Mouse (Mus musculus): ENCODE data around the gene Ppia.
"Not testable (repeated sequence)": the region's sequence is repeated elsewhere in the genome, so short reads cannot be mapped to it uniquely, and the experiment has no call there.

Ppia gene

DNA sequence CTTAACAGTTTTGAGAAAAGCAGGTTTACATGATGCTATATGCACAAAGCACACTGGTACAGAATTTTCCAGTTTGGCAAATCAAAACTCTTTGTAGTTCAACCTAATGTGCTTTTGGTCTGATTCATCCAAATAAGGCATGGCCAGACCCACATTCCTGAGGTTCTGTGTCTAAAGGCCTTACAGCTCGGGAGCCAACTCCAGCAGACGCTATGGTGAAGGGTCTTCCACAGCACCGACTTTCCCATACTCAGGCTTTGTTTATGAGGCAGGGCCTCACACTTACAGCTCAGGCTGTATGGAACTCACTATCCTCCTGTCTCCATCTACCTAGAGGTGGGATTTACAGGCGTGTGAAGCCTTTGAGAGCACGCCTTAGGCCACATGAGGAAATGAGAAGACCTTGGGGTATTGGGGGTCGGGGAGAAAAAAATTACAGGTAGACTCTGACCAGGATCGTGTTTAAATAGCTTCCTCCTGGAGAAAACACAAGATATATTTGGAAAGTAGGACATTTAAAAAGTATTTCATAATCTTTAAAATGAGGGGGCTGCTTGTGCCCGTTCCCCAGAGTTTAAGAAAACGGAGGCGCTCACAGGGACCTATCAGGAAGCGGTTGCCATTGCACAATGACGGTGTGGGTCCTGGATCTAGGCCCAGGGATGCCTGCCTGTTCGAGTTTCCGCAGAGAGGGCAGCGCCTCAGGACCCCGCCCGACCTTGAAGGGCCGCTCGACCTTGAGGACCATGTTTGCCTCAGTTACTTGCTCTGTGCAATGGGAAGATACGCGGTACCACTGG is at the start of gene Ppia:
Gene Ppia, plus strand, starts transcription at position 693 of the 800 bp plus-strand sequence.
- DNase-seq (ENCODE audit: low spot score): peak; percentile 64

DNA sequence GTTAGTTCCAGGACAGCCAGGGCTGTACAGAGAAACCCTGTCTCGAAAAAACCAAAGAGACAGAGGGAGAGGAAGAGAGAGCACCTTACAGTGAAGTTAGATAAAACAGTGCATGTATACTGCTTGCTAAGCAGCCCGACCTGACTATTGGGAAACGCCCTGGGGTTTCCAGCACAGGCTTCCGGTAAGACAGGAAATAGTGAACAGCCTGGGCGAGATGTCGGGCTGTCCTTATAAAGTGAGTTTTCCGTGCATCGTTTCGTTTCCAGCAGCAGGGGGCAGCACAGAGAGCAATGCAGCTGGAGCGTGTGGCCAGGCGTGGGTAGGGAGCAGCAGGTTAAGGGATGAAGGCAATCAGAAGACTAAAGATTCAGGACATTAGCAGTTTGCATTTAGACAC is 49.4 kb upstream of the Ppia start:
- peak; percentile 86 for DNase-seq (ENCODE audit: low spot score)

DNA sequence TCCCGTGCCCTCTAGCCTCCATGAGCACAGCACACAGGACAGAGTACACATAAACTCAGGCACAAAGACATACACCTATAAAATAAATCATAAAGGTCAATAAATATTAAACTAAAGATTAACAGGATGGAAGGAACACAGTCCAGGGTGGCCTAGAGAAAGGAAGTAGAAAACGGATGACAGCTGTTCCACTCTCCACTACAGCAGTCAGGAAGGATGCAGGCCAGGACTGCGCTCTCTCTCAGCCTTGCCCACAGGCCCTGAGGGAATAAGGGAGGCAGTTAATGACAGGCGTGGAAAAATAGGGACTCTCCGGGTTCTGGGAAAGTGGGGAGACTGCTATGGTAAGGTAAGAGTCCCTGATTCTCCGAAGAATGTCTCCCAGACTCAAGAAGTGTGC is 48.8 kb upstream of the Ppia start:
- DNase-seq (ENCODE audit: low spot score): no peak

DNA sequence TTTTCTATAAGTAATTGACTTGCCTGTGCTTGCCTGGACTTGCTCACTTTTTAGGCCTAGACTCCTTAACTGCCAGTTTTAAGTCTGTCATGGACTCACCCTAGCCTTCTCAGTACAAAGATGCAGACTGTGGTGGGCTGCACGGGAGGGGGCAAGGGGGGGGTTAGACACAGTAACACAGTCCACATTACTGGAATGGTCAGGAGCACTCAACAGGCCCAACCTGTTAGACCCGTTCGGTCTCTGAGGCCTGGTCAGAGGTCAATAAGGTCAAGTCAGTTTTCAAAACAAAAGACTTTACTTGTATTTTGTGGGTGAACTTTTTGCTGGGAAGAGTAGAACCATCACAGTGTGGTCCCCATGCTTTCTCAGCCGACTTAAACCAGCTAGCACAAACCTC is 48.1 kb upstream of the Ppia start:
- DNase-seq (ENCODE audit: low spot score): peak; percentile 8

DNA sequence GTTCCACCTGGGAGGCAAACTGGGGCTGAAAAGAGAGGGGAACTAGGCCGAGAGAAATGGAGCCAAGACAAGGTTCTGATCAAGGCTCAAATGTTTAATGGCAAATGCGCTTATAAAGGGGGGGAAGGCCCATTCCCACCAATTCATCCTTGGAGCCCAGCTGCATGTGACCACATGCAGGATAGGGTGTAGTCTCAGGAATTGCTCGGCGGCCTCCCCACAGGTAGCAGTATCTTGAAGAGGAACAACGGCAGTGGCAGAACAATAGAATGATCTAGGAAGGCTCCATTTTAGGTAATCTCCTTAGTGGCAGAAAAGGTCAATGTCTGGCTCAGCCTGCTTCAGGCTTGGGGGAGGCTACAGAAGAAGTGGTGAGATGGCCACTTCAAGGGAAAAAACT is 47.3 kb upstream of the Ppia start:
- not testable (repeated sequence) for DNase-seq (ENCODE audit: low spot score)

DNA sequence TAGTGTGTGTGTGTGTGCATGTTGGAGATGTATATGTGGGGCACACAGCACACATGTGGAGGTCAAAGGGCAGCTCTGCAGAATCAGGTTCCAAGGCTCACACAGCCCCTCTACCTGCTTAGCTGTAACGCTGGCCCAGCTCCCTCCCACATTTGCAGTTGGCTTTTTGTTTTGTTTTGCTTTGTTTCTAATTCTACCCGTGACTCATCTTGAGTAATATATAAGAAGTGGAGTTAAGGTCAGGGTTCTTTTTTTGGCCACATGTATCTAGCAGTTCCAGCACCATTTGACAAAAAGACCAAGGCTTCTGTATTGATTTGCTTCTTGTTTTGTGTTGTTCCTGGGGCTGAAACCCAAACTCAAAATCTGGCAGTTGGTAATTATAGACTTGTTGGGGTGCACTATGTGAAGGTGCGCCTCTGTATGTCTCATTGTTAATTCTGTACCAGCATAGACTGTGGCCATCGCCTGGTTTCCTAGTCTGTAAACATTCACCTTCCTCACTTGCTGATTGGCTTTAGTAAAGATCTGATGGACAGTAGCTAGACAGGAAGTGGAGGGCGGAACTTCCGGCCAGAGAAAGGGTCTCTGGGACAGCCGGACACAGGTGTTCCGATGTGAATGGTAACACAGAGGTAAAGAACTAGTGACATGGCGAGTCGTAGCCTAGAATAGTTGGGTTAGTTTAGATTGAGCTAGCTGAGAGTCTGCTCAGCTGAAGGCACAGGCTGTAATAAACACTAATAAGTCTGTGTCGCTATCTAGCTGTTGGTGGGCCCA is 43.7 kb upstream of the Ppia start:
- DNase-seq (ENCODE audit: low spot score): no peak

DNA sequence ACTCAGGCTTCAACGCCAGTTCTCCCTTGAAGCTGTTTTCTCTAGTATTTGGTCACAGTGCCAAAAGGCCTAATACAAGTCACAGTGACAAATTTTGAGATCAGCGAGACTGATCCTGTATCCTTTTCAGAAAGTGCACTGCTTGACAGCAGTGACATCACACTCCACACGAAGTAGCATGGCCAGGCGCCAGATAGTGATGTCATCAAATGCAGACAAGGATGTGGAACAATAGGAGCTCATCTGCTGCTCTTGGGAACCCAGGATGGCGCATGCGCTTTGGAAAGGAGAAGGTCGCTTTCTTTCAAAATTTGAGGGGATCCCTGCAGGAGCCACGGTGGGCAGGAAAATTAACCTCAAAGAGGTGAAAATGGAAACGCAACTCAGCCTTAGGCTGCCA is 42.5 kb upstream of the Ppia start:
- DNase-seq (ENCODE audit: low spot score): no peak

DNA sequence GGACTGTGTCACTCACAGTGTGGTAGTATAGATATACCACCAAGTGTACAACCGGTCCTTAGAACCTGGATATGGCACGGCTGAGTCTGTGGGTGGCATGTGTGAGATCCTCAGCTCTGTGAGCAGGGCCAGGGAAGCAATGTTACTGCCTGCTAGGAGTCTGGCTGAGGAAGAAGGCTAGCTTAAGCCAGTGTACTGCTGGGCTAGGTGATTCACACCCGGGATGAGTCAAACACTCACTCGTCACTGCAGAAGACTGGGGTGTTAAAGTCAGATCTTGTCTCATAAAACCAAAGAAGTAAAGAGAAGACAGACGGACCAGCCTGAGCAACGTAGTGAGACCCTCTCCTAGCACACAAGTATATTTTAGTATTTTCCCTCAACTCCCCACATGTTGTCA is 34.3 kb upstream of the Ppia start:
- no peak for DNase-seq (ENCODE audit: low spot score)

DNA sequence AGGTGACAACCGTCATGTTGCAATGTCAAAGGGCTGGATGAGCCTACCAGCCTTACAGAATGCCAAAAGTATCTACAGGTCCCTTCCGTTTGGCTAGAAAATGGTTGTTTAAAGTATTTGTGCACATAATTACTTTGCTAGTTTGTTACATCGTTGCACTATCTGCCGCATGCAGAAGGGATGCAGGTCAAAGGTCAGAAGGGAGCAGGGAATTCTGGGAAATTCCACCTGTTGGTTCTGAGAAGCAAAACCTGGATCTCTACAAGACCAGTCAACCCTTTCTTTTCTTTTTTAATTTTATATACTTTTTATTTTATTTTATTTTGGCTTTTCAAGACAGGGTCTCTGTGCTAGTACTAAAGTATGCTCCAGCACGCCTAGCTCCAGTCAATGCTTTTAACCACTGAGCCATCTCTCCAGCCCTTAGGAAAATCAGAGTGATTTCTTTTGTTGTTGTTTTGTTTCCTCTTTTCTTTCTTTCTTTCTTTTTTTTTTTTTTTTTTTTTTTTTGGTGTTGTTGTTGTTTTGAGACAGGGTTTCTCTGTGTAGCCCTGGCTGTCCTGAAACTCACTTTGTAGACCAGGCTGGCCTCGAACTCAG is 27.0 kb upstream of the Ppia start:
- no peak for DNase-seq (ENCODE audit: low spot score)

DNA sequence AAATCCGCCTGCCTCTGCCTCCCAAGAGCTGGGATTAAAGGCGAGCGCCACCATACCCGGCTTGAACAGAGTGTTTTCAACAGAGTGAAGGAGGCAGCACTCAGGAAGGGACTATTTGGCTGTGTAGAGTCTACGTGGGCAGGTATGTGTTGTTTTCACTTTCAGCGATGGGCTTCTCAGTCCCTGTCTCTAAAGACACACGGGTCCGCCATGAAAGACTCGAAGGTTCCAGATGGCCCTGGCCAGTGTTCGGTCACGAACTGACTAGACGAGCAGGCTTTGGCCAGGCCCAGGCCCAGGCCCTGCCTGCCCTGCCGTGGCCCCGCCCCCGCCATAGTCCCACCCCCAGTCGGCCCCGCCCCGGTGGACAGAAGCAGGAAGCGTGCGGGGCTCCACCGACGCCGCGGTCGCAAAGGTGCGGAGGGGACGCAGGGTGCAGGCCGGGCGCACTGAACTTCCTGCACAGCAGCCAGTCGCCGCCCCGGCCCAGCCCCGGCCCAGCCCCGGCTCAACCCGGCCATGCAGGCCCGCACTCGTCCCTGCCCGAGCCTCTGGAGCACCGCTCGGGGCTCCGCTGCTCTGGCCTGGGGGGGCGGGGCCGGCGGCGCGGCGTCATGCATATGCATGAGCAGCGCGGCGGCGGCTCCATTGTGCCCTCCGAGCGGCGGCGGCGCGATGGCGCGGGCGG is 26.4 kb upstream of the Ppia start, which contains the start of gene Zmiz2:
Gene Zmiz2, plus strand, starts transcription at position 349 of the 688 bp plus-strand sequence.
- DNase-seq (ENCODE audit: low spot score): peak; percentile 93

DNA sequence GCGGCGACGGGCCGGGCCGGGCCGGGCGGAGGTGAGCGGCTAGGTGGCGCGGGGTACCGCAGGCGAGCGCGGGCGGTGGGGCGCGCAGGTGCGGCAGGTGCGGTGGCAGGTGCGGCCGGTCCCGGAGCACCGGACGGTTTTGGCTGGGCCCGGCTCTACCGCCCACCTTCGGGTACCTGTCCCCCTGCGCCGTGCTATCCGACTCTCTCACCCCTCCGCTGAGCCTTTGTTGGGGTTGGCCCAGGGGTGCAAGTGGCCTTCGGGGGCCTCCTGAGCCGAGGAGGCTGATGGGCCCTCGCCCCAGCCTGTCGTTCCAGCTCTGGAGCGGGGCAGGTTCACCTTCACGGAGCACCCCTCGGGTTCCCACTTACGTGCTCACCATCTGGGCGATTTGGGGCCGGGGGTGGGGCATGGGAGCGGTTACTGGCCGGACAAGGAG is 25.7 kb upstream of the Ppia start:
- no peak for DNase-seq (ENCODE audit: low spot score)

DNA sequence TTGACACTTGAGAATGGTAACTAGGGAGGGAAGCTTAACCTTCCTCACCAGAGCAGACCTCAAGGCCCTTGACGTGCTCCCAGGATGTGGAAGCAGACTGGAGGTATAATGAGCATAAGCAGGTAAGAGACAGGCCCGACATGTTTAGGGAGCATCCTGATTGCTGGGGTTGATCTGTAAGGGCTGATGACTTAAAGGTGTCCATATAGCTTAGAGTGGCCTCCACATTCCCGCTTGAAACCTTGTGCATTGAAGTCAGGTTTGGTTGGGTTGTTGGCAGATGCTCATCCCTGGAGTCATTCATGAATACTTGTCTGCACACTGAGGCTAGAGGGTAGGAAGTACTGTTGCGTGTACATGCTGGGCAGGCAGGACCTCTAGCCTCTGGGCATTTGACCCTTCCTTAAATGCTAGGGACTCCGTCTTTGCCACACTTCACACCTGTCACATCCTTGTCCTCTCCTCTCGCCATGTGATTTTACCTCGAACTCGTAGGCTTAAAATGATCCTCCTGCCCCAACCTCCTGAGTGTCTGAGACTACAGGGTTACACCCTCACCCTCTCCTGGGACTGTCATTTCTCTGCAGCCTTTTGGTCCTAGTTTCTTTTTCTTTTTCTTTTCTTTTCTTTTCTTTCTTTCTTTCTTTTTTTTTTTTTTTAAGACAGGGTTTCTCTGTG is 24.7 kb upstream of the Ppia start:
- no peak for DNase-seq (ENCODE audit: low spot score)

DNA sequence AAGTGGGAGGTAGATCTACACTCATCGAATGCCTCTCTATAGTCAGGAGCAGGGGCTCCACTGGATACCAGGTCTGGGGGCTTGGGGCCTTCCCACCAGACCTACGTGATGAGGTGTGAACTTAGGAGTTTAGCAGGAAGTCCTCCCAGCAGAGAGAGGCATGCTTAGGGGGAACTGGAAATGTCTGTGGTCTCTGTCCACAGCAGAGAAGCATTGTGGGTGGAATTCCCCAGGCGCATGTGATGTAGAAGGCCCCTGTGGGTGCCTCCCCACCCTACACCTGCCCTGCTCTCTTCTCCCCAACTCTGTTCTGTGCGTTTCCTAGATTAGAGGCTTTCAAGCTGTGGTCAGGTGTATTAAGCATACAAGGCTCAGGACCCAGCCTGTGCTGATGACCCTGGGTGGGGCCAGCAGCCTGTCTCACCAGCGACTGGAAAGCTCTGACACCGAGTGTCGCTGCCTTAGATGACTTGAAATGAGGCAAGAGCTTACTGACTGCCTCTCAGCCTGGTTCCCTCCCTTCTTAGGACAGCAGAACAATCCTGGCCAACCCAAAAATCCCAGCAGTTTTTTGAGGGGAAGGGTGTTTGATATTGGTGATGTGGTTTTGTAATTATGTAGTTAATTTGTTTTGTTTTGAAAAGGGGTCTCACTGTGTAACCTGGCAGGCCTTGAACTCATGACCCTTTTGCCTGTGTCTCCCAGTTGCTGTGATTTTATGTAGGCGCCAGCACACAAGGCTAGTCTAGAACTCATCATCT is 23.5 kb upstream of the Ppia start:
- no peak for DNase-seq (ENCODE audit: low spot score)

DNA sequence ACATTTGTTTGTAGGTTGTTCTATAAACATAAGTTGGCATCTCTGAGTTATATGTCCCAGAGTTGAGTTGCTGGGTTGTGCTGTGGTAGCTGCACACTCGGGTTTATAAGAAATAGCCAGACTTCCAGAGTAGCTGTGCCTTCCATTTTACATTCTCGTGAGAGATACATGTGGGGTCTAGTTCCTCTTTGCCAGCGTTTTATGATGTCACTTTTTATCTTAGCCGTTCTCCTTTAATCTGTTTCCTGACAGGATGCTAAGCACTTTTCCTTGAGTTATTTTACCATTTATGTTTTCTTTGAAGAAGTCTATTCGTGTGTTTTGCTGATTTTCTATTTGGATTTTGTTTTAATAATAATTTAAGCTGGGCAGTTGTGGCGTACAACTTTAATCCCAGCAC is 22.4 kb upstream of the Ppia start:
- DNase-seq (ENCODE audit: low spot score): no peak

DNA sequence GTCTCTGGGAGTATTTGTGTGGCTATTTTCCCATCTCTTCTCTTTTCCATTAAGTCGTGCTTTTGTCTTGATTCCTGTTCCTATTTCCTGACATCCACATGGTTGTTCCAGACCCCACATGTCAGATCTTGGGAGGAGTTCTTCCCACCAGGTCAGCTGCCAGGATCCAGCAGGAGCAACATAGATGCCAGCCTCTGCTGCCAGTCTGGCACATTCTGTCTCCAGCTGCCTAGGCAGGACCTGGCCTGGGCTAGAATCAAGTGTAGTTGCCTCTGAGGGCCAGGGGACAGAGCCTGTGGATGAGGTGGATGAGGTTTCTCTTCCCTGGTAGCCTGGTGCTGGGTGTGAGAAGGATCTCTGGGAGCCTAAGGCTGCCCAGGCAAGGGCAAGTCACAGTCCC is 21.4 kb upstream of the Ppia start:
- no peak for DNase-seq (ENCODE audit: low spot score)

DNA sequence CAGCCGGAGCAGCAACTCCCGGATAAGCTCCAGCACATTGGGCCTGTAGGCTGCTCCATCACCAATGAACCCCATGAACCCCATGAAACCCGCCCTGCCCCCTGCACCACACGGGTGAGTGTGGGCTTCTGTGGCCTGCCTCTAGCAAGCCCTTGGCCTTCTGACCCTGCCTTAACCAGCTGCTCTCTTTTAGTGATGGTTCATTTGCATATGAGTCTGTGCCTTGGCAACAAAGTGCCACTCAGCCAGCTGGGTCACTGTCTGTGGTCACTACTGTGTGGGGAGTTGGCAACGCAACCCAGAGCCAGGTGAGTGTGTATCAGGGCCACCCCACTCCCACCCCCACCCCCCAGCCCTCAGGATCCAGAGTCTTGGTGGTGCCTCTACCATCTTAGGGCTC is 19.7 kb upstream of the Ppia start:
- DNase-seq (ENCODE audit: low spot score): no peak

DNA sequence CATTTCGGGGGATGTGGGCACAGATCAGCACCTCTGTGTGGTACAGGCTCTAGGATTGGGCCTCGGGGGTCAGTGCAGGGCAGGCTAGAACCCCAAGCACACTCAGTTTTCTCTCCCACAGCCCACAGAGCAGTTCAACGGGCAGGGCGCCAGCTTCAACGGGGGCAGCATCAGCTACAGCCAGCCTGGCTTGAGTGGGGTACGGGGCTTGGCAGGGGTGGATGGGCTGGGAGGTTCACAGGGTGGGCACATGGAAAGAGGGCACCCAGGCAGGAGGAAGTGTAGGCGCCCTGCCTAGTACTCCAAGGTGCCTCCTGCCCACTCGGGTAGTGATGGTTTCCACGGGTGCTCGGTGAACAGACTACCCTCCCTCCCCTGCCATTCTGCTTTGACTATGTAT is 17.1 kb upstream of the Ppia start:
- no peak for DNase-seq (ENCODE audit: low spot score)

DNA sequence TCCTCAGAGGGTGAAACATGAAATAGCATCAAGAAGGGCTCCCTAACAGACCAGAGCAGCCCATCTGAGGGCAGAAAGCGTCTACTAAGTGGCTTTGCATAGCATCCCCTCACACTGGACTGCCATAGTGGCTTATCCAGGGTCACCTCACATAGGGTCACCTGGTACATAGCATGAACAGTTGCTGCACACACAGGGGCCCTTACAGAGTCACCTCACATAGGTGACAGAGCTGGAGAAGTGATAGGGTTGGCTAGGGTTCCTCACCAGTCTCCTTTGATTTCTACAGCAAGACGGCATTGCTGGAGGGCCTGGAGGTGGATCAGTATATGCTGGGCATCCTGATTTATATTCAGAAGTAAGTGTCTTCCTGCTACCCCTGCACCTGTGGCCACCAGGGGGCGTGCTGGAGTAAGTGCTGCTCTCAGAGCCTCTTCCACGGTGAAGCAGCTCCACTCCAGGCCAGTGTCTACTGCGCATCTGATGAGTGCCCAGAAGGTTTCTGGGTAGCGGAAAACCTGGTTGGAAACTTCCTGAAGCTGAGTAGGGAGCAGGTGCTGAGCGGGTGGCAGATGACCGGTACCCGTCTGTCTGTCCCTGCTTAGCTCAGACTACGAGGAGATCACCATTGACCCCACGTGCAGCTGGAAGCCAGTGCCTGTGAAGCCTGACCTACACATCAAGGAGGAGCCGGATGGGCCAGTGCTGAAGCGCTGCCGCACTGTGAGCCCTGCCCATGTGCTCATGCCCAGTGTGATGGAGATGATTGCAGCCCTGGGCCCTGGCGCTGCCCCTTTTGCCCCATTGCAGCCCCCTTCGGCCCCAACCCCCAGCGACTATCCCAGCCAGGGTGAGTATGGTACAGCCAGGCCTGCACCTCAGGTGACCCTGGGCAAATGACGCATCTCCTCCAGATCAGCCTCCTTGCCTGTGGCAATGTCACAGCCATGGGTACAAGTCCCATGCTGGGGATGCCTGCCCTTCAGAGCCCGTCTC is 12.4 kb upstream of the Ppia start:
- peak; percentile 63 for DNase-seq (ENCODE audit: low spot score)

DNA sequence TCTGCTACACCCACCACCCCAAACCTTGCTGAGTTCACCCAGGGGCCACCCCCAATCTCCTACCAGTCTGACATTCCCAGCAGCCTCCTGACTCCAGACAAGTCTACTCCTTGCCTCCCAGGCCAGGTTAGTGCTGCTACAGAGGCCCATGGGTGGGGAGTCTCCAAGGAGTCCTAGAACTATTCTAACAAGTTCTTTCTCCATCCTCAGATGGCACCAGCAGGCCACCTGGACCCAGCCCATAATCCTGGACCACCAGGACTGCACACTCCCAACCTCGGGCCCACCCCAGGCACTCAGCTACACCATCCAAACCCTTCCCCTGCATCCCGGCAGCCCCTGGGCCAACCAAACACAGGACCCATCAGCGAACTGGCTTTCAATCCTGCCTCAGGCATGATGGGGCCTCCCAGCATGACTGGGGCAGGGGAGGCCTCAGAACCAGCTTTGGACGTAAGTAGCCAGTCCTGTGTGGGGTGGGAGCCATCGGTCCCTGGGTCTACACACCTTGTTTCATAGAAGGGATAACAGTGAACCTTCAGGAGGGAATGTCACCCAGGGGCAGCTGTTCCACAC is 11.3 kb upstream of the Ppia start:
- no peak for DNase-seq (ENCODE audit: low spot score)

Measured in embryo, embryonic 10.5 days (tissue).